Mouse (Mus musculus): ENCODE measurements around the gene Cyp24a1. TPM values are rescaled to one million over a fixed set of nuclear protein-coding genes. Genes with fewer than 3 reads are reported as not detected.

The Cyp24a1 gene
- polyA plus RNA-seq, 1 experiment from 2014 or later, result not detected

- no peak for ATAC-seq (ENCODE audit: insufficient number of reproducible peaks, insufficient read depth, low FRiP score, low TSS enrichment, low read depth)
- H3K4me3 ChIP-seq, result no peak overlapping the region
- H3K9ac ChIP-seq, result no peak overlapping the region
- no peaks in the 10 kb centered on the region for H3K9me3 ChIP-seq
- no peaks in the 10 kb centered on the region for H3K36me3 ChIP-seq
- H3K4me2 ChIP-seq, result no peak overlapping the region
- H3K4me1 ChIP-seq, result no peaks in the 10 kb centered on the region
- no peak overlapping the region for H3K27ac ChIP-seq
- no peaks in the 10 kb centered on the region for H3K27me3 ChIP-seq
- 86% methylated on average over 8 of the region's 8 CpGs for WGBS
Measured at GRCm38 (mm10) chr2:170526513-170526912, 29.6 kb upstream of the Cyp24a1 start.

GRCm38 (mm10) chr2:170520321-170520971, 23.5 kb upstream of the Cyp24a1 start:
- H3K27me3 ChIP-seq, result no peaks in the 10 kb centered on the region
- H3K9ac ChIP-seq, result no peak overlapping the region
- no peak overlapping the region for H3K4me2 ChIP-seq
- ATAC-seq (ENCODE audit: insufficient number of reproducible peaks, insufficient read depth, low FRiP score, low TSS enrichment, low read depth), result no peak
- WGBS, result 10% methylated on average over 7 of the region's 7 CpGs
- H3K36me3 ChIP-seq, result peaks cover 40% of the 10 kb centered on the region
- no peak overlapping the region for H3K27ac ChIP-seq
- H3K4me3 ChIP-seq, result no peak overlapping the region
- H3K4me1 ChIP-seq, result no peaks in the 10 kb centered on the region
- no peaks in the 10 kb centered on the region for H3K9me3 ChIP-seq

- H3K36me3 ChIP-seq, result peaks cover 31% of the 10 kb centered on the region
- no peak overlapping the region for H3K4me2 ChIP-seq
- H3K27ac ChIP-seq, result no peak overlapping the region
- no peak for ATAC-seq (ENCODE audit: insufficient number of reproducible peaks, insufficient read depth, low FRiP score, low TSS enrichment, low read depth)
- H3K4me1 ChIP-seq, result peaks cover 26% of the 10 kb centered on the region
- whole genome bisulfite sequencing, result 86% methylated on average over 12 of the region's 12 CpGs
- H3K9ac ChIP-seq, result no peak overlapping the region
- no peak overlapping the region for H3K4me3 ChIP-seq
- H3K27me3 ChIP-seq, result no peaks in the 10 kb centered on the region
- no peaks in the 10 kb centered on the region for H3K9me3 ChIP-seq
Measured at GRCm38 (mm10) chr2:170513756-170514155, 16.8 kb upstream of the Cyp24a1 start.

- Histone ChIP-seq H3K36me3 (peaks cover 8% of the 10 kb centered on the region), H3K27ac (peak overlapping the region; percentile 78), H3K9ac (peak overlapping the region; percentile 94), H3K27me3 (no peaks in the 10 kb centered on the region), H3K4me1 (peaks cover 35% of the 10 kb centered on the region), H3K4me2 (peak overlapping the region; percentile 63), H3K4me3 (peak overlapping the region; percentile 96), H3K9me3 (no peaks in the 10 kb centered on the region)
- ATAC-seq (ENCODE audit: insufficient number of reproducible peaks, insufficient read depth, low FRiP score, low TSS enrichment, low read depth), result peak; percentile 57; the same call in 1 of the 2 replicates
- WGBS, result under 1% methylated on average over 61 of the region's 69 CpGs
Measured at GRCm38 (mm10) chr2:170511073-170511891, 14.3 kb upstream of the Cyp24a1 start.

GRCm38 (mm10) chr2:170508821-170509220, 11.9 kb upstream of the Cyp24a1 start:
- ATAC-seq (ENCODE audit: insufficient number of reproducible peaks, insufficient read depth, low FRiP score, low TSS enrichment, low read depth), result no peak
- H3K9ac ChIP-seq, result peak overlapping the region; percentile 57; the same call in 1 of the 2 replicates

GRCm38 (mm10) chr2:170507734-170508133, 10.8 kb upstream of the Cyp24a1 start:
- Histone ChIP-seq H3K4me2 (no peak overlapping the region), H3K4me3 (no peak overlapping the region), H3K9ac (no peak overlapping the region), H3K27me3 (0 out of 2 replicates have a peak, but pooled peaks cover 6% of the 10 kb centered on the region), H3K27ac (no peak overlapping the region), H3K9me3 (no peaks in the 10 kb centered on the region), H3K36me3 (no peaks in the 10 kb centered on the region), H3K4me1 (peaks cover 23% of the 10 kb centered on the region)
- no peak for ATAC-seq (ENCODE audit: insufficient number of reproducible peaks, insufficient read depth, low FRiP score, low TSS enrichment, low read depth)
- WGBS, result 4% methylated on average over 10 of the region's 10 CpGs

More at GRCm38 (mm10) chr2:170508821-170509220, 11.9 kb upstream of the Cyp24a1 start:
- 1% methylated on average over 12 of the region's 12 CpGs for WGBS
- H3K27ac ChIP-seq, result no peak overlapping the region
- peak overlapping the region; percentile 69 for H3K4me2 ChIP-seq
- H3K4me1 ChIP-seq, result peaks cover 34% of the 10 kb centered on the region
- H3K27me3 ChIP-seq, result no peaks in the 10 kb centered on the region
- no peaks in the 10 kb centered on the region for H3K36me3 ChIP-seq
- H3K9me3 ChIP-seq, result no peaks in the 10 kb centered on the region
- H3K4me3 ChIP-seq, result peak overlapping the region; percentile 40

GRCm38 (mm10) chr2:170503983-170504382, 7.0 kb upstream of the Cyp24a1 start:
- Histone ChIP-seq H3K27ac (no peak overlapping the region), H3K9ac (no peak overlapping the region), H3K9me3 (no peaks in the 10 kb centered on the region), H3K27me3 (peaks cover 24% of the 10 kb centered on the region), H3K4me1 (peaks cover 11% of the 10 kb centered on the region), H3K4me3 (no peak overlapping the region), H3K36me3 (no peaks in the 10 kb centered on the region), H3K4me2 (no peak overlapping the region)
- no peak for ATAC-seq (ENCODE audit: insufficient number of reproducible peaks, insufficient read depth, low FRiP score, low TSS enrichment, low read depth)
- WGBS, result 22% methylated on average over 4 of the region's 4 CpGs

GRCm38 (mm10) chr2:170503343-170503742, 6.4 kb upstream of the Cyp24a1 start:
- H3K9me3 ChIP-seq, result no peaks in the 10 kb centered on the region
- 50% methylated on average over 8 of the region's 8 CpGs for WGBS
- no peak for ATAC-seq (ENCODE audit: insufficient number of reproducible peaks, insufficient read depth, low FRiP score, low TSS enrichment, low read depth)
- H3K4me2 ChIP-seq, result no peak overlapping the region
- no peaks in the 10 kb centered on the region for H3K36me3 ChIP-seq
- H3K27me3 ChIP-seq, result peaks cover 30% of the 10 kb centered on the region
- no peak overlapping the region for H3K4me3 ChIP-seq
- H3K4me1 ChIP-seq, result peaks cover 6% of the 10 kb centered on the region
- H3K9ac ChIP-seq, result no peak overlapping the region
- H3K27ac ChIP-seq, result no peak overlapping the region

GRCm38 (mm10) chr2:170498011-170498410, 1.1 kb upstream of the Cyp24a1 start:
- peaks cover 16% of the 10 kb centered on the region for H3K4me1 ChIP-seq
- no peaks in the 10 kb centered on the region for H3K36me3 ChIP-seq
- no peaks in the 10 kb centered on the region for H3K9me3 ChIP-seq
- H3K4me2 ChIP-seq, result no peak overlapping the region
- no peak for ATAC-seq (ENCODE audit: insufficient number of reproducible peaks, insufficient read depth, low FRiP score, low TSS enrichment, low read depth)
- H3K27ac ChIP-seq, result no peak overlapping the region
- 14% methylated on average over 8 of the region's 8 CpGs for WGBS
- H3K27me3 ChIP-seq, result peaks cover 80% of the 10 kb centered on the region
- no peak overlapping the region for H3K9ac ChIP-seq
- no peak overlapping the region for H3K4me3 ChIP-seq

- Histone ChIP-seq H3K27me3 (peaks cover 83% of the 10 kb centered on the region), H3K4me2 (peak within 1 kb of the TSS; percentile 55), H3K27ac (no peak within 1 kb of the TSS), H3K36me3 (no peaks in the 10 kb centered on the region), H3K4me3 (peak within 1 kb of the TSS; percentile 31), H3K9me3 (no peaks in the 10 kb centered on the region), H3K9ac (no peak within 1 kb of the TSS), H3K4me1 (peaks cover 16% of the 10 kb centered on the region)
- WGBS, result under 1% methylated on average over 46 of the region's 46 CpGs
- no peak for ATAC-seq (ENCODE audit: insufficient number of reproducible peaks, insufficient read depth, low FRiP score, low TSS enrichment, low read depth)
Measured at GRCm38 (mm10) chr2:170496154-170496930, 603 bp downstream of the Cyp24a1 start, which contains the start of gene Pfdn4. Gene Pfdn4, plus strand, starts transcription at chr2:170496428.

All from embryonic facial prominence, embryonic 13.5 days (tissue).